Mouse (Mus musculus) kidney, adult 2 months (tissue): ENCODE measurements around the gene Hoxa3. TPM values are rescaled to one million over a fixed set of nuclear protein-coding genes. Genes with fewer than 3 reads are reported as not detected.

Experiments
- DNase-seq: peaks from one replicate; pipeline ENCODE4 v3.0.0; 2021
- H3K27ac ChIP-seq: fragments of 200-500 bp; 2 replicates; pipeline ENCODE4 v1.5.1; 2012; ENCODE audit warnings: low read depth, low read length, control low read depth, inconsistent platforms; ENCODE audit not compliant: insufficient read depth
- H3K27me3 ChIP-seq: fragments of 200-500 bp; replicated peaks from 2 replicates; pipeline ENCODE4 v1.6.1; 2012; ENCODE audit warnings: mild to moderate bottlenecking, moderate library complexity, low read length, inconsistent platforms; ENCODE audit not compliant: control insufficient read depth, insufficient read depth
- H3K36me3 ChIP-seq: fragments of 200-500 bp; 2 replicates; pipeline ENCODE4 v1.6.1; 2012; ENCODE audit warnings: mild to moderate bottlenecking, moderate library complexity, low read length, inconsistent platforms; ENCODE audit not compliant: control insufficient read depth, insufficient read depth
- H3K4me1 ChIP-seq: fragments of 200-500 bp; 2 replicates; pipeline ENCODE4 v1.6.1; 2011; ENCODE audit warnings: low read length; ENCODE audit not compliant: control insufficient read depth, insufficient read depth
- H3K4me3 ChIP-seq: fragments of 200-500 bp; 2 replicates; pipeline ENCODE4 v1.5.1; 2011; ENCODE audit warnings: mild to moderate bottlenecking, low read depth, low read length, control low read depth; ENCODE audit not compliant: insufficient read depth
- CTCF ChIP-seq: fragments of 200-500 bp; conservative IDR thresholded peaks from 2 replicates; pipeline ENCODE4 v1.5.1; 2011; ENCODE audit warnings: low read depth, mild to moderate bottlenecking, control low read depth, low read length, moderate library complexity, mixed read lengths; ENCODE audit not compliant: insufficient read depth, insufficient read length
- POLR2A ChIP-seq: fragments of 200-500 bp; IDR thresholded peaks from one replicate; pipeline ENCODE4 v1.6.1; 2011; ENCODE audit warnings: low read depth, low read length, control low read depth
- WGBS: fragments of 180-500 bp; shearing (Covaris S2); methylation state at CpG from one replicate; pipeline ENCODE4 v1.1.7; 2018; 5-methylcytosine and 5-hydroxymethylcytosine counted together
- polyA plus RNA-seq: library from polyadenylated mRNA; depleted of rRNA; stranded (reverse); fragments of >200 nt; gene quantifications from 2 replicates; pipeline ENCODE4 v1.2.3, GENCODE M21; 2012

Hoxa3 gene
- polyA plus RNA-seq, 1 experiment: 7.6 TPM

DNA sequence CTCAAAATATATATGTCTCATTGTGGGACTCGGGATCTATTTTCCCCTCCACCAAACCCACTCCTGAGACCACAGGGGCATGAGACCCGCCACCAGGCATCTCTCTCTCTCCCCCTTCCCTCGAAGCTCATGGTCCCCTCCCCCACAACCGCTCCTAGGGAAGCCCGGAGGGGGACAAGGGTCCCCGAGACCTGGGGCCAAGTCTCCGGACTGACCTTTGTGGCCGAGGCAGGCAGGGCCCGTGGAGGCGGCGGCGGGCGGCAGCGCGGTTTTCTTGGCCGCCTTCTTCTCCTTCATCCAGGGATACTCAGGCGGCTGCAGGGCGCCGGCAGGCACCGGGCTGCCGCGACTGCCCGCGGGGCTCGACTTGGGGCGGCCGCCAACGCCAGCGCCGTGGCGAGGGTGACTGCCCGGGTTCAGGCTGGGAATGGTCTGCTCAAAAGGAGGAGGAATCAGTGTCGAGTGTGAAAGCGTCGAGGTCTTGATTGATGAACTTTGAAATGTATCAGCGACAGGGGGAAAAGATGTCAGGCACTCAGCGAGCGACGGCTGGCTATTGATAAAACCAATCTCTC, 49.0 kb downstream of the Hoxa3 start:
- peaks cover 7% of the 10 kb centered on the region; the same call in 1 of the 2 replicates for H3K4me1 ChIP-seq
- no peak overlapping the region; the same call in 1 of the 2 replicates for H3K27ac ChIP-seq

DNA sequence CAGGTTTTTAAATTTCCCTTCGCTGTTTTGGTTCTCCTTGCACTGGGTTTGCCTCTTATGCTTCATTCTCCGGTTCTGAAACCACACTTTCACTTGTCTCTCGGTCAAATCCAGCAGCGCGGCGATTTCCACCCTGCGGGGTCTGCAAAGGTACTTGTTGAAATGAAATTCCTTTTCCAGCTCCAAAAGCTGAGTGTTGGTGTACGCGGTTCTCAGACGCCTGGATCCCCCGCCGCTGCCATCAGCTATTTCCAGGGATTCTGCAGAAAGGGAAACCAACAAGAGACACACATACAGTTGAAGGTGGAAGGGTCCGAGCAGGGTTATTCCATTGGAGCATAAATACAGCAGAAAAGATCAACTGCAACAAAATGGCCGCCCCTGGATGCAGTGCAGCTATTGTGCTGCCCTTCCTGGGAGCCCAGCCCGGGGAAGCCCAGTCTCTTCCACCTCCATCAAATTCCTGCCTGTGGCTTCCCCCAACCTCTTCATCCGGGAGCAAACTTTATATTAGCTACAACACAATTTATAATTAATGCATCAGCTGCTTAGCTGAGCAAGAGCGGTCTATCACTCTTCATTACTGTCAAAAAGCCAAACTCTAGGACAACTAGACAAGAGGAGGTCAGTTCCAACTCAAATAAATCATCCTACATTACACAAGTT, 49.6 kb downstream of the Hoxa3 start:
- TF ChIP-seq POLR2A: no peak
- no peak for TF ChIP-seq CTCF
- no peak overlapping the region for H3K27ac ChIP-seq
- no peak for DNase-seq
- no peaks in the 10 kb centered on the region for H3K27me3 ChIP-seq
- peaks cover 7% of the 10 kb centered on the region; the same call in 1 of the 2 replicates for H3K4me1 ChIP-seq
- WGBS: 68% methylated on average over 17 of the region's 17 CpGs
- no peak overlapping the region for H3K4me3 ChIP-seq
- no peaks in the 10 kb centered on the region; the same call in 1 of the 2 replicates for H3K36me3 ChIP-seq

More for the DNA sequence above, 49.0 kb downstream of the Hoxa3 start:
- 12% methylated on average over 39 of the region's 39 CpGs for WGBS
- DNase-seq: no peak
- Histone ChIP-seq H3K36me3 (no peaks in the 10 kb centered on the region; the same call in 1 of the 2 replicates), H3K27me3 (no peaks in the 10 kb centered on the region), H3K4me3 (peak overlapping the region; percentile 43)
- no peak for TF ChIP-seq CTCF
- TF ChIP-seq POLR2A: no peak

DNA sequence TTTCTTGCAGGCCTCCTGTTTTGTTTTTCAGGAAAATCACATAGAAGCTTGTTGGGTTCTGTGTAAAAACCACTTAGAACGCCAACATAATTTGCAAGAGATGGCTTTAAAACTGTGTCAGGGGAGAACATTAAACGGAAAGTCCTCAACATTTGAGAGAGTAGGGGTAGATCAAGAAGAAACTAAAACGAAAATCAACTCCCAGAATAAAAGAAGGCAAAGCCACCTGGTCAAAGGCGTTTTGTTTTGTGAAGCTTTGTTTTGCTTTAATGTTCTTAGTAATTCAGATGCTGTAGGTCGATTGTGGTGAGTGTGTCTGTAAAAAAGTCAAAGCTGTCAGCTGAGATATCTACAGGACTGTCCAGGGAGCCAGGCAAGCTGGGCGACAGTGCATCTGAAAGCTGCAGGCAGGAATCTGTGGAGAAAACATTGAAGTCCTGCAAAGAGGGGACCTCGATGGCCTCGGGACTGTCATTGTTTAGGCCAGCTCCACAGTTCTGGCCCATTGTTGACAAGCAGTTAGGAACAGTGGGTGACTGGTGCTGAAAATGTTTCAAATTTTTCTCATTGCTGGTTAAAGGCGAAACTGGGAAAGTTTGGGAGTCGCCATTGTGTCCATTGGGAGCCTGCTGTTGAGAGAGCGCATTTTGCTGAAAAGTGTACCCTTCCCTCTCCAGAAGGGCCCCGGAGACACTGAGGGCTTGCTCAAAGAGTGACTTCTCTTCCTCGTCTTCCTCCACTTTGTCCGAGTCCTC, 50.3 kb downstream of the Hoxa3 start:
- WGBS: 79% methylated on average over 14 of the region's 14 CpGs
- Histone ChIP-seq H3K27ac (no peak overlapping the region), H3K4me3 (no peak overlapping the region), H3K36me3 (no peaks in the 10 kb centered on the region; the same call in 1 of the 2 replicates), H3K27me3 (no peaks in the 10 kb centered on the region), H3K4me1 (peaks cover 7% of the 10 kb centered on the region; the same call in 1 of the 2 replicates)
- TF ChIP-seq POLR2A: no peak
- no peak for TF ChIP-seq CTCF
- no peak for DNase-seq

DNA sequence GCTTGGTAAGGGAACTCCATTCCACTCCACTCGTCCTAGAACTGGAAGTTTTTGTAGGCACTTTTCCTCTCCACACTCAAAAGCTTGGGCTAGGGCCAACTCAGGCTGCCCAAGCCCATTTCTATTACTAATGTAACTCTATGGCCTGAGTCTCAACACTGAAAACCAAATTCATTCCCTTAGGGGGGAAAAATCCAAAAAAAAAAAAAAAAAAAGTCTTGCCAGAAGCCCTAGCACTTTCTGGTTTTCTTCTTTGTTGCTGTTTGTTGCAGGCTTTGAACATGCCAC, 51.1 kb downstream of the Hoxa3 start:
- Histone ChIP-seq H3K4me1 (peaks cover 7% of the 10 kb centered on the region; the same call in 1 of the 2 replicates), H3K27me3 (no peaks in the 10 kb centered on the region), H3K4me3 (no peak overlapping the region), H3K27ac (no peak overlapping the region), H3K36me3 (no peaks in the 10 kb centered on the region)
- 39% methylated on average over 1 of the region's 1 CpGs for WGBS
- no peak for DNase-seq
- TF ChIP-seq POLR2A: no peak
- no peak for TF ChIP-seq CTCF

DNA sequence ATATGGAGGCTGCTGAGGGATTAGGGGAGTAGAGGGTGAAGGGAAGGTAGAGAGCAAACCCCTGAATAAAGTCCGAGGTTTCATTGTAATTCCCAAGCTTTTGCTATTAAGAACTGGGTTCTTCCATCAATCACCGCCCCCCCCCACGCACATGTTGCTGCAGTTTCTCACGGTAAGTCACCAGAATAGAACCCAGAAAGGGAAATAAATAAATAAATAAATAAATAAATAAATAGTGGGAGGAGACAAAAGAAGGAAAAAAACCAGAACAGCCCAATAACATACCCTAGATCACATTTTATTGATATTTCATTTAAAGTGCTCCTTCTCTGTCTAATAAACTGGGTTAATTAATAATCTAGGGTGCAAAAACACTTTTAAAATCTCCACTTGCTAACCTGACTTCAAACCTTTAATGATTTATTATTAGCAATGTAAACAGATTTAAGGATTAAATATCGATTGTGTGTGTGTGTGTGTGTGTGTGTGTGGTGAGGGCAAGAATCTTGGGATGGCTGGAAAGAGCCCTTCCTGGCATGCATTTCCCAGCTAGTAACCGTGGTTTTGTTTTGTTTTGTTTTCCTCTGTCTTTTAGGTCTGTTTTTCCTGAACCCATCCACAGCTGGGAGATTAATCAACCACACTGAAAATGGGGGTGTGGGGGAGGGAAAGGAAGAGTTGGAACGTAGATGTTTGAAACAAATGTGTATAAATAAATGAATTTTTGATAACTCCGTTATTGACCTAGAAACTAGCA, 51.6 kb downstream of the Hoxa3 start:
- Histone ChIP-seq H3K4me3 (no peak overlapping the region), H3K27ac (no peak overlapping the region), H3K36me3 (no peaks in the 10 kb centered on the region), H3K27me3 (no peaks in the 10 kb centered on the region), H3K4me1 (peaks cover 7% of the 10 kb centered on the region; the same call in 1 of the 2 replicates)
- no peak for DNase-seq
- no peak for TF ChIP-seq CTCF
- TF ChIP-seq POLR2A: no peak
- 33% methylated on average over 8 of the region's 8 CpGs for WGBS

DNA sequence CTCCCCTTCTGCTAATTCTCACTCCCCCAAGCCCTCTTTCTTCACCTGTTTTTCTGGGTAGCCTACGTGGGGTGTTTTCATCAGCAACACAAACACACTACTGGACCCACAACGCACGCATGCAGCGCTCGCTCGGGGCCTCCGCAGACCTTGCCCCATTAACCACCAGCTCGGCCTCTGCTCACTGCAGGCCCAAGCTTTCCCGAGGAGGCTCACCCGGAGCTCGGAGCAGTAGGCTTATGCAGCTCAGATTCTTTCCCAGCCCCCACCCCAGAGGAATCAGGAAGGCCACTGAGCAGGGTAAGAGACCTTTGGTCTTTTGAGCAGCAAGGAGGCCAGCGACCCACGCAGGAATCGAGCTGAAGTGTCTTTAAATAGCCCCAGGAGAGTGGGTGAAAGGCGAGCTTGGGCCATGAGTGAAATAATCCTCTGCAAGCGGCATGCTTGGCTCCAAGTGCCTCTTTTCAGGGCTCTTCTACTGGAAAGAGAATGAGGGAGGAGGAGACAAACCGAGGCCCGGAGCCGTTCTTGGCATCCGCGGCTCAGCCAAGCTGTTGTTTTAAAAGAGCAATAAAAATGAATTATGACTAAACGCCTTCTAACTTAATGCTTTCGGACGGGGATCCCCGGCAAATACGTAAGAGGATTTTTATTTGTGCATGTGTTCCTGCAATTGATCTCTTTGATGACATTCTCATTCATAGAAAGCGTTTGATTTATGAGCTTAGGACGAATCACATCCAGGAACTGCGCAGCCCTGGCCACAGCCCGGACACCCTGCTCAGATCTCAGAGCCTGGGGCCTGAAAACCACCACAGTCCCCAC, 52.4 kb downstream of the Hoxa3 start:
- peak; percentile 83 for DNase-seq
- 16% methylated on average over 30 of the region's 30 CpGs for WGBS
- TF ChIP-seq POLR2A (no peak), CTCF (no peak)
- Histone ChIP-seq H3K4me1 (peaks cover 7% of the 10 kb centered on the region; the same call in 1 of the 2 replicates), H3K27me3 (no peaks in the 10 kb centered on the region), H3K36me3 (no peaks in the 10 kb centered on the region), H3K27ac (peak overlapping the region; percentile 17), H3K4me3 (peak overlapping the region; percentile 11; the same call in 1 of the 2 replicates)
